Mouse (Mus musculus): Measurements from ENCODE around the gene Wasf1.

Wasf1 gene

GRCm38 (mm10) chr10:40882831-40883643 lies at the start of gene Wasf1, which contains the start of gene Cdc40:
Wasf1 (plus strand) TSS chr10:40883475.
Cdc40 (minus strand) TSS chr10:40883311.
- peak; percentile 98 for DNase-seq (ENCODE audit: low spot score)

GRCm38 (mm10) chr10:40840086-40840485 lies 43.2 kb upstream of the Wasf1 start:
- DNase-seq (ENCODE audit: low spot score): no peak

GRCm38 (mm10) chr10:40843841-40844240 lies 39.4 kb upstream of the Wasf1 start:
- DNase-seq (ENCODE audit: low spot score): no peak

- DNase-seq (ENCODE audit: low spot score): no peak
Measured at GRCm38 (mm10) chr10:40844546-40844945, 38.7 kb upstream of the Wasf1 start.

- no peak for DNase-seq (ENCODE audit: low spot score)
Measured at GRCm38 (mm10) chr10:40845626-40846025, 37.6 kb upstream of the Wasf1 start.

GRCm38 (mm10) chr10:40847176-40847874 lies 36.0 kb upstream of the Wasf1 start:
- DNase-seq (ENCODE audit: low spot score): no peak

- DNase-seq (ENCODE audit: low spot score): no peak
Measured at GRCm38 (mm10) chr10:40850644-40851043, 32.6 kb upstream of the Wasf1 start.

- no peak for DNase-seq (ENCODE audit: low spot score)
Measured at GRCm38 (mm10) chr10:40851138-40851537, 32.1 kb upstream of the Wasf1 start.

- DNase-seq (ENCODE audit: low spot score): no peak
Measured at GRCm38 (mm10) chr10:40855616-40856015, 27.7 kb upstream of the Wasf1 start.

GRCm38 (mm10) chr10:40856703-40857102 lies 26.6 kb upstream of the Wasf1 start:
- DNase-seq (ENCODE audit: low spot score): no peak

- DNase-seq (ENCODE audit: low spot score): no peak
Measured at GRCm38 (mm10) chr10:40857599-40857998, 25.7 kb upstream of the Wasf1 start.

- no peak for DNase-seq (ENCODE audit: low spot score)
Measured at GRCm38 (mm10) chr10:40868081-40868480, 15.2 kb upstream of the Wasf1 start.

GRCm38 (mm10) chr10:40871301-40871700 lies 12.0 kb upstream of the Wasf1 start:
- no peak for DNase-seq (ENCODE audit: low spot score)

- DNase-seq (ENCODE audit: low spot score): no peak
Measured at GRCm38 (mm10) chr10:40872052-40872451, 11.2 kb upstream of the Wasf1 start.

GRCm38 (mm10) chr10:40878246-40878645 lies 5.0 kb upstream of the Wasf1 start:
- DNase-seq (ENCODE audit: low spot score): no peak

- DNase-seq (ENCODE audit: low spot score): no peak
Measured at GRCm38 (mm10) chr10:40879969-40880368, 3.3 kb upstream of the Wasf1 start.

GRCm38 (mm10) chr10:40881236-40881635 lies 2.0 kb upstream of the Wasf1 start:
- no peak for DNase-seq (ENCODE audit: low spot score)

- no peak for DNase-seq (ENCODE audit: low spot score)
Measured at GRCm38 (mm10) chr10:40882333-40882732, 942 bp upstream of the Wasf1 start.

- no peak for DNase-seq (ENCODE audit: low spot score)
Measured at GRCm38 (mm10) chr10:40883644-40884278, 486 bp downstream of the Wasf1 start.

- DNase-seq (ENCODE audit: low spot score): peak; percentile 41
Measured at GRCm38 (mm10) chr10:40884279-40884806, 1.1 kb downstream of the Wasf1 start.

GRCm38 (mm10) chr10:40885432-40885831 lies 2.2 kb downstream of the Wasf1 start:
- DNase-seq (ENCODE audit: low spot score): no peak

- no peak for DNase-seq (ENCODE audit: low spot score)
Measured at GRCm38 (mm10) chr10:40887316-40887715, 4.0 kb downstream of the Wasf1 start.

GRCm38 (mm10) chr10:40889146-40889545 lies 5.9 kb downstream of the Wasf1 start:
- no peak for DNase-seq (ENCODE audit: low spot score)

Data from left cerebral cortex, adult 11 months (tissue).